Mouse (Mus musculus) urinary bladder, postnatal 0 days (tissue): Measurements from ENCODE around the gene Stfa1. TPM values are rescaled to one million over a fixed set of nuclear protein-coding genes. Genes with fewer than 3 reads are reported as not detected.

Experiments used
- polyA plus RNA-seq: library from polyadenylated mRNA; unstranded; fragments of >200 nt; fragmentation: Nextera tagmentation; extraction: Ambion mirVana; gene quantifications from 2 replicates; pipeline ENCODE4 v1.2.1, GENCODE M21; 2015

Gene Stfa1
- polyA plus RNA-seq, result 5.1 and 29.0 TPM in 2 replicates

GRCm38 (mm10) chr16:36276796-36277195, at the start of gene Stfa1:
Stfa1 (plus strand) TSS chr16:36276951.

GRCm38 (mm10) chr16:36334232-36334631, 57.5 kb downstream of the Stfa1 start, which contains the start of gene BC117090:
BC117090 (minus strand) TSS chr16:36334332.

Other genes starting within 250 kb of the Stfa1 start
- gene Wdr5b, start 235.8 kb upstream of the Stfa1 start, polyA plus RNA-seq, result 4.1 and 4.4 TPM in 2 replicates
- gene Fam162a, start 205.4 kb upstream of the Stfa1 start, polyA plus RNA-seq, result 404 and 449 TPM in 2 replicates
- 44.0 and 50.9 TPM in 2 replicates for gene Ccdc58, start 205.3 kb upstream of the Stfa1 start, polyA plus RNA-seq
- 1.3 and 1.4 TPM in 2 replicates for gene Csta1, start 145.7 kb upstream of the Stfa1 start, polyA plus RNA-seq
- gene Stfa2l1, start 120.1 kb upstream of the Stfa1 start, polyA plus RNA-seq, result 0.47 and 7.8 TPM in 2 replicates
- 4.8 and 21.3 TPM in 2 replicates for gene Gm5483, start 92.7 kb upstream of the Stfa1 start, polyA plus RNA-seq
- 3.4 TPM in 1 of 2 replicates, not detected in the other for gene Gm5416, start 66.5 kb upstream of the Stfa1 start, polyA plus RNA-seq
- 3.6 and 37.1 TPM in 2 replicates for gene 2010005H15Rik, start 55.5 kb upstream of the Stfa1 start, polyA plus RNA-seq
- not detected in 2 replicates for gene BC117090, start 57.4 kb downstream of the Stfa1 start, polyA plus RNA-seq
- gene BC100530, start 90.8 kb downstream of the Stfa1 start, polyA plus RNA-seq, result 4.3 and 18.5 TPM in 2 replicates
- gene Stfa2, start 131.5 kb downstream of the Stfa1 start, polyA plus RNA-seq, result 1.3 and 12.5 TPM in 2 replicates
- gene Stfa3, start 178.4 kb downstream of the Stfa1 start, polyA plus RNA-seq, result 1.9 and 21.6 TPM in 2 replicates